Mouse (Mus musculus): ENCODE measurements around the gene Gm45785.
A peak's percentile ranks its signal among the peaks of the same experiment; 100 is the strongest.

GRCm38 (mm10) chr7:140856785-140857549 is 836 bp upstream of the Gm45785 start, which contains the start of gene Ric8a:
- TF ChIP-seq CTCF (IDR thresholded peaks at IDR 0.05; ENCODE audit: insufficient read depth, low read length) (no peak), POLR2A (IDR thresholded peaks at IDR 0.05; ENCODE audit: borderline replicate concordance, extremely low read depth, low read depth, low read length) (peak; percentile 89)

All from lung, adult 2 months (tissue).